Mouse (Mus musculus) B cell, adult 2 months (primary cell): ENCODE results near the gene Kalrn.

Experiments used
- DNase-seq, 2 experiments: peaks; one replicate each; pipeline ENCODE4 v3.0.0; 2022

The Kalrn gene

DNA sequence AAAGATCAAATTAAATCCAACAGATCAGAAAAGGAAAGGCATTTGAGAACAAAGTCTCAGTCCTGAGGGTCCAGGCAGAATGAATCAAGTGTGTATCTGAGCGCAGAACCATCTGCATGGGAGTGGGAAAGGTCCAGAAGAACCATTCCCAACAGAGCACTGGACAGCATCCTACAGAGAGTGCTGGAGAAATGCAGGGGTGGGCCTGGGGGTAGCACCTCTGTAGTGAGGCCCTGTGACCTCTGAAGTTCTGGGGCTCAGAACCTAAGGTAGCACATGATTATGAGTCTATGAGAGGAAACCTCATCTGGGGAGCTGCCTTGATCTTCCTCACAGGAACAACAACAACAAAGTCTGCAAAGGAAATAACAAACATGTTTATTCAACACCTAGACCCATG is 20.6 kb downstream of the Kalrn start:
- DNase-seq, result no peak

GRCm38 (mm10) chr16:34549470-34549999 is 23.8 kb downstream of the Kalrn start:
- no peak for DNase-seq

GRCm38 (mm10) chr16:34546805-34547509 is 26.4 kb downstream of the Kalrn start:
- DNase-seq, result no peak

GRCm38 (mm10) chr16:34543754-34544153 is 29.6 kb downstream of the Kalrn start:
- DNase-seq, result no peak

- no peak for DNase-seq
These were observed 31.0 kb downstream of the Kalrn start for GRCm38 (mm10) chr16:34542341-34542740.

- no peak for DNase-seq
These were observed 34.6 kb downstream of the Kalrn start for GRCm38 (mm10) chr16:34538679-34539185.

DNA sequence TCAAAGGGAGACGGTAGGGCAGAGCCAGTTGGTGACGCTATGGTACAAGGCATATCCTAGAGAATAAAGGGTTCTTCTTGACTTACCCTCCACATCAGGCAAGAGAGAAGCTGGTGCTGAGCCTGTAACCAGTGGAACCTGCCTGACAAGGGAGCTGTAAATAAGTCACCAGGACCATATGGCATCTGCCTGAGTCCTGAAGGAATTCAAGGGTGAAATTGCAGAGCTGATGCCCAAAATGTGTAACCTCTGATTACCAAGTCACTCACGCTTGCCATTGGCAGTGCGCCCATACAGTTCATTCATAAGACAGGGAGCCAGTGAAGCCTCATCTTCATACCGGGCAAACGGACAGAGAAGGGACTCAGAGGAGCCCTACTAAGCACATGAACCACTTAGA is 37.0 kb downstream of the Kalrn start:
- DNase-seq, result no peak

- DNase-seq, result no peak
These were observed 38.2 kb downstream of the Kalrn start for GRCm38 (mm10) chr16:34535135-34535534.

DNA sequence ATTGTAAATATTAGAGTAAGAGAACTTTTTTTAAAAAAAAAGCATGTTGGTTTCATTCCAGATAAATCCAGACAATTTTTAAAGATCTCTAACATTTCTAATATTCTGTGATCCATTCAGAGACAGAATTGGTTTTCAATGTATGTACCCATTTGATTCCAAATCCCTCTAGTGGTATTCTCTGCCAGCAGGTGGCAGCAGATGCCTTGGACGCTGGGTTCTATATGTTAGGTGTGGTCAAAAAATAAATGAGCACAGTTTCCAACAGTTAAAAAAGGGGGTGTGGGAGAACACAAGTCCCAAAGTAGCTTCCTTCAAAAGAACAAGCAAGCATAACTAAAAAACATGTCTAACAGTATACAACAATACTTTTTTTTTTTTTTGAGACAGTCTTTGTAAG is 41.8 kb downstream of the Kalrn start:
- peak in 1 of 2 experiments; percentile 5 for DNase-seq

DNA sequence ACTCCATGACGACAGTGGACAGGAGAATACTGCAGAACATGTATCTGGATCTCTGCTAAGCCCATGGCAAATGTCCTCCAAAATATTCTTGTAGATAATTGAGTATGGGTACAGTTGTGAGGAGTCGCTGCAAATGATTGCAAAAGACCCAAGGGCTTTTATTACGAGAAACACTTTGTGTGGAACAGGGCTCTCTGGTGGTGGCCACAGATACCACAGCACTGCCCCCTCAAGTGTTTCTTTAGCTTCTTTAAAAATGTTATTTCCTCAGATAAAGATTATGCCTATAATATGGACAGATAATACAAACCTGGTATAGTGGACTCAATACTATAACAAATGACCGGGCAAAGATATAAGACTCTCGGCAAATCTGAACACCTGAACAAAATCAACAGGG is 43.3 kb downstream of the Kalrn start:
- no peak for DNase-seq

- DNase-seq, result no peak
These were observed 44.9 kb downstream of the Kalrn start for GRCm38 (mm10) chr16:34528234-34528983.

- DNase-seq, result no peak
These were observed 47.0 kb downstream of the Kalrn start for GRCm38 (mm10) chr16:34526378-34526777.

GRCm38 (mm10) chr16:34525866-34526265 is 47.5 kb downstream of the Kalrn start:
- no peak for DNase-seq

- DNase-seq, result no peak
These were observed 48.1 kb downstream of the Kalrn start for GRCm38 (mm10) chr16:34525205-34525604.

DNA sequence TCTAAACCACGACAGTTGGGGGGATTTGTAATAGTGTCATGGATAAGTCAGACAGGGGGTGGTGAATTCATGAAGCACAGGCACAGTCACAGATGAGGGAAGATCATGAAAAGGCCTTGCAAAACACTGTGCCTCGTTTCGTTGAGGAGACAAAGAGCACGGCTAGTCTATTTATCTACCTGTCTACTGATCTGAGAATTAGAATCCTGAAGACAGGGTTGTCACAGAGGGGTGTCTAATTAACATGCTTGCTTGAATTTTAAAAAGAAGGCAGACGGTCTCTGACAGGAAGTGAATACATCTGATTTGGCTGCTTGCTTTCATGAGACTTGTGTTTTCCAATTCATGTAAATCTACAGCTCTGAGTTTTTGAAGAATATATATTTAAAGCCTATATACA is 52.3 kb downstream of the Kalrn start:
- DNase-seq, result no peak

- DNase-seq, result no peak
These were observed 56.4 kb downstream of the Kalrn start for GRCm38 (mm10) chr16:34516891-34517398.

DNA sequence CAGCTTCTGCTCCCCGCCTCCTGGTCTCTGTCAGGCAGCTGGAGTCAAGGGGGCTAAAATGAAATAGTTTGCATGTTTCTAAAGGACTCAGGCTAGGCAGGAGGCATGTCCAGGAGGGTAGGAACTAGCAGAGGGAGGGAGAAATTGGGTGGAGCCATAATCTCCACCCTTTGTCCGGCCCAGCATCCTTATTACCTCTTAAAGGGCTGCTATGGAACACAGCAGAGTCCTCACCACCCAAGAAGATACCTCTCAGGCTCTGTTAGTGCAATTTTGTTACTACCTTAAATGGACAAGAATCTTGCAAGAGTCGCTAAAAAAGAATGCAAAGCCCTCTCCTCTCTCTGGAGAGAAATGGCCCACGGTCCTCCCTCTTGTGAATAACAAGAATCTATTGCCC is 57.8 kb downstream of the Kalrn start:
- DNase-seq, result no peak

GRCm38 (mm10) chr16:34513956-34514593 is 59.3 kb downstream of the Kalrn start:
- DNase-seq, result no peak

- no peak for DNase-seq
These were observed 61.0 kb downstream of the Kalrn start for GRCm38 (mm10) chr16:34512326-34512725.

DNA sequence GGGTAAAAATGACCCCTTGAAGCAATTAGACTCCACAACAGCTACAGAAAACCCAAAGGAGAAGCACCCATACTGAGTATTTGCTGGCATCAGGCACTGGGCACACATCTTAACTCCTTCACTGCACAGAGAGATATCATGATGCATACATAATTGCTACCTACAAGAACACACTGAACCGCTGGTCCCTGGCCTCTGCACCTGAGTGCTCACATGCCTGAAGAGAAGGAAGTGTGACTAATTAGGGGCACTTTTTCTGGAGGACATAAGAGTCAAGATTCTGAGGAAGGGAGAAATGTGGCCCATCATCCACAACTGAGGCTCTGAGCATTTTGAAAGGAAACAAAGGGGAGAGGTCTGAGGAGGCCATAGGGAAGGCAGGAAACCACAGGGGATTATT is 65.2 kb downstream of the Kalrn start:
- no peak for DNase-seq

DNA sequence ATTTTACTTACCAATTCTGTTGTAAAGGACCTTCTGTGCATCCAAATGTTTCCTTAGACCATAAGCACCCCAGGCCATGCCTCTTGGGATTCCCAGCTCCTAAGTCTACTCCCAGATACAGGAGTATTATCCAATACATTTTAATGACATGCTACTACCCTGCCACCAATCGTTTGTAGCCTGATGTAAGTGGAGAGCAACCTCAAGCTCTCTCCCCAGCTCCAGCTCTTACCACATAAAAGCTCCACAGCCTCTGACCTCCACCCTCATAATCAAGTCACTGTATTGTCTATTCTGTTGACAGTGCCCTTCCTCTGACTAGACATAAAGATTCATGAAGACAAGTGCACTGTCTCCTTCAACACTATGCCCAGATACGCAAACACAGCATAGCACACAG is 67.3 kb downstream of the Kalrn start:
- no peak for DNase-seq

DNA sequence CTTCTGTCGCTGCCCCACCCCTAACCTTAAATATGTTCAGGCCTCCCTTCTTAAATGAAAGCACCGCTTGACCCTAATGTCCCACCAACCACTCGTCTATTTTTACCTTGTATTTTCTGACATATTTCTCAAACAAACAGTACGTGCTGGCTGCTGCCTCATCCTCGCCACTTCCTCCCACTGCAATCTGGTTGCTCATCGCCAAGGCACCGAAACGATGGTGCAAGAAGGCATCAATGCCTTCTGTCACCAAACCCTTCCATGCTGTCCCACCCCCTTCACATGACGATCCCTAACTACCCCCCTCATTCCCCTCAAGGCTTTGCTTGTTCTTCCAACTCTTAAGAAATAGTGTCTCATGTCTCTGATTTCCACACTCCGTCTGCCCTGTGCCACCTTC is 69.1 kb downstream of the Kalrn start:
- DNase-seq, result no peak

DNA sequence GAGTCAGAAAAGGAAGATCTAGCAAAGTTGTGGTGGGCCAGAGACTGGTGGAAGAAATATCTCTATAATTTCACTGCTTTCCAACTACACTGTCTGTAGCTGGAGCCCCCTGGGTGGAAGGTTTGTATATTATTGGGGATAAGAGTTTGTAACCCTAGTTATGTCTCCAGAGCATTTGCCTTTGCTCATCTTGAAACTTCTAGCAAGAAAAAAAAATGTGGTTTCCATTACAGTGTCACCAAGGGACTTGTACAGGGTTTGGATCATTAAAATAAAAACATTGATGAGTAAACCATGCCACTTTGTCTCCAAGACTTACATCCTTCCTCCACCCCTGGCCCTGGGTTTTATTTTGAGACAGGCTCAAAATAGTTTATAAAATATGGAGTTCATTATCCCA is 71.2 kb downstream of the Kalrn start:
- no peak for DNase-seq
